Mouse (Mus musculus): Measurements from ENCODE around the gene Gnl1. TPM values are rescaled to one million over a fixed set of nuclear protein-coding genes. Genes with fewer than 3 reads are reported as not detected.

The Gnl1 gene
- total and polyA plus RNA-seq, 3 experiments, result 15.9 to 33.4 (median 24.3) TPM

DNA sequence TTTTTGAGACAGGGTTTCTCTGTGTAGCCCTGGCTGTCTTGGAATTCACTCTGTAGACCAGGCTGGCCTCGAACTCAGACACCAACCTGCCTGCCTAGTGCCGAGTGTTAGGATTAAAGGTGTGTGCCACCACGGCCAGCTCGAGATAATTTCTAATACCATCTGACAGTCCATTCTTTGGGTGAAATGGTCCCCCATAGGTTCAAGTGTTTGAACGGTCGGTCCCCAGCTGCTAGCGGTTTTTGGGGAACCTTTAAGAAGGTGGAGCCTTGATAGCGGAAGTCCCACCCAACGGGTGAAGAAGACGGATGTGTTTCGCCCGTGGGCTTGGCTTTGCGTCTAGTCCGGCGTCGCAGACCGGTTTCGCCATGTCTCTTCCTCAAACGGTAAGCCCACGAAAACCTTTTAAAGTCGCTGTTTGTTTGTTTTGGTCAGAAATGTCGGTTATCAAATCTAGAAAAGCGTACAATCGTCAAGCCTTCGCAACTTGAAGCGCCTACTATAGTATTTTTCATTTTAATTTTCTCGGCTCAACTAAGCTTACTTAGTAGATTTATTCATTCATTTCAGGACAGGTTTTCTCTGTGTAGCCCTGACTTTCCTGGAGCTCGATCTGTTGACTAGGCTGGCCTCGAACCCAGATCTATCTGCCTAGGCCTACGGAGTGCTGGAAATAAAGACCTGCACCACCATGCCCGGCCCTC lies 14.7 kb downstream of the Gnl1 start (continued):
- no peak for TF ChIP-seq JUND (conservative IDR thresholded peaks at IDR 0.05; ENCODE audit: low read depth, low read length)
- no peak for TF ChIP-seq ETS1 (conservative IDR thresholded peaks at IDR 0.05; ENCODE audit: low read depth, low read length)
- TF ChIP-seq MEF2A (IDR thresholded peaks at IDR 0.05; ENCODE audit: borderline replicate concordance, low read depth, low read length), result no peak
- no peak for TF ChIP-seq ZKSCAN1 (IDR thresholded peaks at IDR 0.05; ENCODE audit: borderline replicate concordance, low read depth, low read length)
- no peak for TF ChIP-seq PAX5 (IDR thresholded peaks at IDR 0.05; ENCODE audit: low read length)
- no peak for TF ChIP-seq RCOR1 (conservative IDR thresholded peaks at IDR 0.05; ENCODE audit: low read depth, low read length)
- peak; percentile 79; the same call in 1 of the 2 replicates for TF ChIP-seq CHD1 (IDR thresholded peaks at IDR 0.05; ENCODE audit: low read depth, low read length)
- no peak for TF ChIP-seq CTCF (conservative IDR thresholded peaks at IDR 0.05 in 1 of 2, IDR thresholded peaks at IDR 0.05 in 1 of 2; ENCODE audit: low read depth in 2 of 2, low read length in 2 of 2)
- TF ChIP-seq KAT2A (IDR thresholded peaks at IDR 0.05; ENCODE audit: insufficient replicate concordance, low read length), result no peak
- no peak for TF ChIP-seq USF2 (conservative IDR thresholded peaks at IDR 0.05; ENCODE audit: low read depth, low read length)
- no peak for TF ChIP-seq GABPA (IDR thresholded peaks at IDR 0.05; ENCODE audit: insufficient replicate concordance, low read depth, low read length)
- peak; percentile 91 for TF ChIP-seq NELFE (IDR thresholded peaks at IDR 0.05; ENCODE audit: low read depth, low read length)
- no peak for TF ChIP-seq CHD2 (IDR thresholded peaks at IDR 0.05; ENCODE audit: low read length)

DNA sequence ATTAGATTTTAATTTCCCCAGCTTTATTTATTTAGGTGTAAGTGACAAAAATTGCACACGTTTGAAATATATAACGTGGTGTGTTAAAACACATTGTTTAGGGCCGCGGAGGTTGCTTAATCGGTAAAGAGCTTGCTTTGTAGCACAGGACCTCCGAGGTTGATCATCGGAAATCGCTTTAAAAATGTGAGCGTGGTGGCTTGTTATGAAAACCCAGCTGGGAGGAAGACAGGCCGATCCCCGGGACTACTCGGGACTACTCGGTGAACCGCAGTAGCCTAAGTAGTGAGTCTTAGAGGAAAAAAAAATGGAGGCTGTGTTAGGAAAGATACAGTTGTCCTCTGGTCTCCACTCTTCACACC lies 15.2 kb downstream of the Gnl1 start:
- H3K79me2 ChIP-seq (replicated peaks; ENCODE audit: control insufficient read depth, extremely low read depth, insufficient read depth, poor library complexity, severe bottlenecking), result peaks cover 26% of the 10 kb centered on the region
- H3K9me3 ChIP-seq (replicated peaks; ENCODE audit: low read length), result no peaks in the 10 kb centered on the region
- in situ Hi-C loops (cut with MboI; ENCODE audit: low pct_ligation_motif_present, low pct_unique_long_range_greater_than_20kb, low sequenced_read_pairs) (no loop called here), dilution Hi-C loops (cut with MboI; ENCODE audit: extremely low pct_ligation_motif_present, extremely low pct_unique_long_range_greater_than_20kb, low sequenced_read_pairs) (no loop called here)
- H3K27me3 ChIP-seq (replicated peaks), result no peaks in the 10 kb centered on the region
- 0 out of 2 replicates have a peak overlapping the region, but pooled peaks have one; percentile 17 for H3K27ac ChIP-seq (ENCODE audit: insufficient read depth, low read depth)
- H3K4me1 ChIP-seq (ENCODE audit: control insufficient read depth in 1 of 2, insufficient read depth in 2 of 2), result peaks cover 4 to 12% of the 10 kb centered on the region in 2 experiments; a peak in 2 of 4 replicates
- DNase-seq (ENCODE audit: extremely low read depth), result no peak
- H3K4me3 ChIP-seq (replicated peaks in 1 of 3; ENCODE audit: low read depth in 2 of 3, low read length in 2 of 3, poor library complexity in 1 of 3), result peak overlapping the region; percentile 69 to 73 (median 69)
- no peak for TF ChIP-seq MEF2A (IDR thresholded peaks at IDR 0.05; ENCODE audit: borderline replicate concordance, low read depth, low read length)
- no peak for TF ChIP-seq MAX (IDR thresholded peaks at IDR 0.05; ENCODE audit: low read length)
- 0 out of 2 replicates have a peak, but pooled peaks have one; percentile 6 for TF ChIP-seq MAZ (IDR thresholded peaks at IDR 0.05; ENCODE audit: low read depth, low read length)
- TF ChIP-seq SMC3 (IDR thresholded peaks at IDR 0.05; ENCODE audit: low read depth, low read length), result no peak
- peak; percentile 63; the same call in 1 of the 2 replicates for TF ChIP-seq CHD1 (IDR thresholded peaks at IDR 0.05; ENCODE audit: low read depth, low read length)
- peak; percentile 2; the same call in 1 of the 2 replicates for TF ChIP-seq MXI1 (IDR thresholded peaks at IDR 0.05; ENCODE audit: low read depth, low read length)
- no peak for TF ChIP-seq MYC (IDR thresholded peaks at IDR 0.05; ENCODE audit: low read depth, low read length)
- H3K9ac ChIP-seq (ENCODE audit: insufficient read depth, low read depth), result peak overlapping the region; percentile 96
- H3K36me3 ChIP-seq (replicated peaks in 1 of 2; ENCODE audit: control insufficient read depth in 1 of 2, insufficient read depth in 1 of 2, low read length in 1 of 2), result peaks cover 0 to 7% of the 10 kb centered on the region in 2 experiments
- peak overlapping the region; percentile 85 for H3K4me2 ChIP-seq (ENCODE audit: insufficient read depth, low read depth, poor library complexity, severe bottlenecking)
